Mouse (Mus musculus) ovary, adult 18-20 months (tissue): ENCODE results near the gene Gpr161.

Source experiments
- DNase-seq: peaks from one replicate; pipeline ENCODE4 v3.0.0; 2022; ENCODE audit warnings: low spot score, mixed read lengths

The Gpr161 gene

DNA sequence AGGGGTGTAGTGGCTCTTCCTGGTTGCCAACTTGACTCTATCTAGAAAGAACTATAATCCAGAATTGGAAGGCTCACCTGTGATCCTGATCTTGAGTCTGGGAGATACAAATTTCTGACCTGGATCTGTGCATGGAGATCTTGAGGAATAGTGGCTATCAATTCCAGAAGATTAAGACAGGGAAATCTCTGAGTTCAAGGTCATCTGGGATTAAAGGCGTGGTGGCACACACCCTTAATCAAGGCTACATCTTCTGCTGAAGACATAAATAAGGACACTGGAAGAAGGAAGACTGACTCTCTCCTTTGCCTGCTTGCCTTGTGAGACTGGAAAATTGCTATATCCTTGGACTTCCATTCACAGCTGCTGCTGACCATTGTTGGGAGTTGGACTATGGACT, at the start of gene Gpr161:
Gpr161 (plus strand) TSS at position 301 of the 400 bp plus-strand sequence.
- no peak for DNase-seq

DNA sequence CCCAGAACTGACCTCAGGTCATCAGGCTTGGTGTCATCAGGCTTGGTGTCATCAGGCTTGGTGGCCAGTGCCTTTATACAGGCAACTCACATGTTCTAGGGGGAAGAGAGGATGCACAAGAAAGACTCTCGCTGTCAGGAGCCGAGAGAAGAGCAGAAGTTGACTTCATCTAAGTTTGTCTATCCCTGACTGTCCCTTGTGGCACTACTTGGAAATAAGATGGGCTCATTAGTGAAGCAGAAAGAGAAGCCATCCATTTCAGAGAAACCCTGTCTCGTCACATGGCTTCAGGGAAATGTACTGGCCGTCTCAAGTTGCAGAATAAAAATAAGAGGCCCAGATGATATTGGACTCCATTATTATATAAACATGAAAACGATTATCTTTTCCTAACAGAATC, 49.0 kb upstream of the Gpr161 start:
- no peak for DNase-seq

DNA sequence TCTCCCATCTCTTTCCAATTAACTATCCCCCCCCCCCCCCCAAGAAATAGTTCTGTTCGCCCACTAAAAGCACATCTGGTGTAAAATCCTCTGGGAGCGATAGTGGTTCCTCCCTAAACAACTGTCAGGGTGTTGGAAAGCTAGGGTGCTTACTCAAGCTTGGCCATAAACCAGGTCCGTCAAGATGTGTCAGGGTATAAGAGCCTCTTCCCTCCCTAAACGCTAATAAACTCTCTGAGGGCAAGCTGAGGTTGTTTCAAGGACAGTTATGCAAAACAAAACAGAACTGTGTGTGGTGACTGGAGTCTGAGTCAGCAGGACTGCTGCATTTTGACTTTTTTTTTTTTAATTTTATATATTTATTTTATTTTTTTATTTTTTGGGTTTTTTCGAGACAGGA, 48.5 kb upstream of the Gpr161 start:
- peak; percentile 59 for DNase-seq

DNA sequence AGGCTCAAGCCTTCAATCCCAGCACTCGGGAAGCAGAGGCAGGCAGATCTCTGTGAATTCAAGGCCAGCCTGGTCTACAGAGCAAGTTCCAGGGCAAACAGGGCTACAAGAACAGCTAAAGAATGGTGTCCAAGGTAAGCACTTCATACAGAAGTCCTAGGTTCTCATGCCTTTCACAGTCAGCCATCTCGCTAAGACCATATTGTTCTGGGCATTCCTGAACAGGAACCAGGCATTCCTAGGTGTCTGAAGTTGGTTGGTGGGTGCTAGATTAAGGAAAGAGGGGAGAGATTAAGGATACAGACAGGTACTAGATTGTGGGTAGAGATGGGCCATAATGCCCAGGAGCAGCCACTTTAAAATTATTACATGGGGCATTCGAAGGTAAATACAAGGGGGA, 47.8 kb upstream of the Gpr161 start:
- DNase-seq, result no peak

DNA sequence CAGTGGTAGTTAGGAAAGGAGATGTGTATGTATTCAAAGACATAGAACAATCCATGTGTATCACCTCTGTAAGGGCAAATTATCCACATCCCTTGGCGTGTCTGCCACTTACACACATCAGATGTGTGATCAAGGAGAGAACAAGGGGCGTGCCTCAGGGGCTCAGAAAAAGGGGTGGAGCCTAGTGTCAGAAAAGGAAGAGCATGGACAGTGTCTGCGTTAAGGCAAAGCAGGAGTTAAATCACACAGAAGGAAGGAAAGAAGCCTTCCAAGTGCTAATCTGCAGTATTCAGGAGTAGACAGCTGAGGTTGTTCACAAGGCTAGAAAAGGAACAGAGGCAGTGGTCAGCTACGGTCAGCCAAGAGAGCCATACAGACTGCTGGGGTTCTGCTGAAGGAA, 46.7 kb upstream of the Gpr161 start:
- DNase-seq, result no peak

DNA sequence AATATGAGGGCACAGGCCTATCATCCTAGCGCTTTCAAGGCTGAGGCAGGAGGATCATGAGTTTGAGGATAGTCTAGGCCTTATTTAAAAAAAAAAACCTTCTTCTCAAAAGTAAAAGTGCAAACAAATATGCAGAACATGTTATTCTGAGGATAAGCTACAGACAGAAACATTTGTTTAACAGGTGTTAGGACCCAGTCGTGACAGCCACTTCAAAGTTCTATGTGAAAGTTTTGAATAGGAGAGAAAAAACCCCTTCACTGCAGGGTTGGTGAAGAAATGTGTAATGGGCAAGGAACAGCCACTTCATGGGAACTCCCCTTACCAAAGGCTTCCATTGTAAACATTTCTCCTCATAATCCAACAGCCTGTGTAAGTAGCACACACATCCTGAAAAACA, 45.0 kb upstream of the Gpr161 start:
- no peak for DNase-seq

DNA sequence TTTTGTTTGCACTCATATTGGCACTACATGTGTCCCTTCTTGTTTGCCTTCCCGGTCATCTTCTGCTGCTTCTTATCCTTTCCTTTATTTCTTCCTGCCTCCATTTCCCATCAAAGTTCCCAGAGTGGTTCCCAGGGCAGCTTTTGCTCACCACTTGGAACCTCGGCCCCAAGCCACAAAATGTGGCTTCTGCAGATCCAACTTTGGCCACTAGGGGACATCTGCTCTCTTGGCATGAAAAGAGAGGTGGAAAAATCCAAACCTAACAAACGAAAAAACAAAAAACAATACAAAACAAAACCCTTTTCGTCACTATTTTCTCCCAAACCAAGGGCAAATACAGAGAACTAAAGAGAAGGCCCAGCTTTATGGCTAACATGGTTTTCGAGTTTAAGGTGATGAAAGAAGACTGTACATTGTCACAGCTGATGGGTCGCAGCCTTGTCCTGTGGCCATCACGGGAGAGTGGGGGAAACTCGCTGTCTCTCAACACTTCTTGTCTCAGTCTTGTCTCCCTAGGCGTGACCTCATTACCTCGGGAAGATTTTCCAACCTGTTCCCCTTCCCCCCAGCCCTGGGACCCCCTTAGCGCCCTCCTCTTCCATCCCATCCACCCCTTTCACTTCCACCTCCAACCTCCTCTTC, 43.4 kb upstream of the Gpr161 start:
- no peak for DNase-seq

DNA sequence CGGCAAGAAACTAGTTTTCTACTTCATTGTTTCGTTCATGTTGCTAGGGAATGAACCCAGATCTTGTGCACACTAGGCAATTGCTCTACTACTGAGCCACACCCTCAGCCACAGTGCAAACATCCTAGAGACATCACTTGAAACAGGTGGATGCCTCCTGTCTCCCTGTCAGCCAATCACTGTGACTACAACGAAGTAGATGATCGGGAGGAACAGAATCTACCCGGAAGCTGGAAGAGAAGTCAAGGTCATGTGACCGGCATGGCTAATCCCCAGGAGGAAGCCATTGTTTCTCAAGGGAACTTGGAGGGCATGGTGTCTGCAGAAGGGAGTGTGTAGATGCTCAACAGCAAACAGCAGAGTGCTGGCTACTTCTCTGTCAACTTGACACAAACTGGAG, 20.6 kb upstream of the Gpr161 start:
- DNase-seq, result no peak

DNA sequence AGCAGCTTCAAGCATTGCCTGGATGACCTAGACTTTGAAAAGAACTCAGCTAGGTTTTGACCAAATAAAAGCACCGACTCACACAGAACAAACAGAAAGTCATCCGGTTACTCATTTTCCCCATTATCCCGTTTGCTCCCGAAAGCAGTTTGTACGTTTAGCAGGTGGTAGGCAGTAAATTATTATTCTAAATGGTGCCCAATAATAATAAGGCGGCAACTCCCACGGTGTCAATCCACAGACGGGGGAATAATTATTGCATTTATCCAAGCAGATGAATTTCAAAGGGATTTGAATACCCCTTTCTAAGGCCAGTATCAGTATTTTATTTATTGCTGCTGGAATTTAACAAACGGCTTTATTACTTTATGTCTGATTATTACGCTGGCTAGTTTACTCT, 14.8 kb upstream of the Gpr161 start:
- no peak for DNase-seq

DNA sequence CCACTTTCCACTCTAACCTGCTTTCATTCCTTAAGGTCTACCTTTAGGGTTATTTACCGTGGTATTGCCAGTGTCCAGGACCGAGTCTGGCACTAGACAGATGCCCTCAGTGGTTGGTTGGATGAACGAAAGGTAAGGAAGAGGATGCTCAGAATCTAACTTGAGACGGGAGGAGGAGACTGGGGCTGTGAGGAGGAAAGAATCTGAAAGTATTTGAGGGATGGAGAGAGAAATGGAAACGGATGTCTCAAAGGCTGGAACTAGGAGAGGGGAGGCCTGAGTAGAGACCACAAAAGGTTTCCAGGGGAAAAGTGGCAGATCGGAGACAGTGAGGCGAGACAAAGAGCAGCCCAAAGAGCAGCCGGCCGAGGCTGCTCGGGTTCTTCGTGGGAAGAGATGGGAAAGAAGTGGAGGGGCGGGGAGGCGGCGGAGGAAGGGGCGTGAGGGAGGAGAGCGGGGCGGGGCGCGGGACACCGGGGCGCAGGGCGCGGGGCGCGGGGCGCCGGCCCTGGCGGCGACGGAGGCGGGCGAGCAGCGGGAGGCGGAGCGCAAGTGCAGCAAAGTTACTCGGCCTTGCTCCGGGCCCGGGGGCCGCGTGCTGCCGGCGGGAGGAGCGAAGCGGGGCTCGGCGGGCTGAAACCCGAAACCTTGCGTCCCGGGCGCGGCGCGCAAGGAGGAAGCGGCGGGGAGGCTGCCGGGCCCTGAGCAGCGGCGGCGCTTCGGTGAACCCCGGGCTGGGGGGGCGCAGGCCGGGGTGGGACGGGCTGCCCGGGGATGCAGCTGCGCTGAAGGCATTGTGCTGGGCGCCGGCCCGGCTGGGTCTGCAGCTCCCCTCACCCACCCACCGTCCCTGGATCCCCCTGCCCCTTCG, 14.0 kb upstream of the Gpr161 start:
- peak; percentile 77 for DNase-seq

DNA sequence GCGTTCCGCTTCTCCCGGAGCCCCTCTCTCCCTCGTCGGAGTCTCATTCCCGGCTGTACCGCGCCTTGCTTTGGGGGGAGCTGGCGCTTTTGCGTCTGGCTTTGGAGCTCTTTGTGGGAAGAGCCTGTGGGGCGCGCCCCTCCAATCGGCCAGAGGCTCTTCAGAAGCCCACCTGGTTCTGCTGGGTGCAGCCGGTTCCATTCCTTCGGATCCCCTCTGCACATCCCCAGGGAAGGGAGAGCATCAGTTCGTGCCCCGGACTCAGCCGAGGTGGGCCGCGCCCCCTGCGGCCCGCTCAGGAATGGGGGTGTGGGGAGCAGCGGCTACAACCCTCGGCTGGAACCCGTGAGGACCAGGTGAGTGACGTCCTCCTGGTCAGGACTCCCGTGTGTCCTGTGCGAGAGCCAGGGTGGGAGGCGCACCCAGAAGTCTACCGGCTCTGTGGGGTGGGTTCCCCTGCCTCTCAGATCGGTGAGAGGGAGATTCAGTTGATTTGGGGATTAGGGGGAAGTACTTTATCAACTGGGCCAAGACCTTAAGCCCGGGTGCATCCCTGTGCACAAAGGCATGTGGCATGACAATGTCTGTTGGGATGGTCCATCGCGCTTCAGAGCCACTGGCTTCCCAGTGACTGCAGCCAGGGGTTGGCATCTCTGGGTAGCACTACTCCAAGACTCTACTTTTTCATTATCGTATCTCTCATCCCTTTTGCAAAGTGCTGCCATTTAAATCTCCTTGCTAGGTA, 13.2 kb upstream of the Gpr161 start:
- DNase-seq, result no peak

DNA sequence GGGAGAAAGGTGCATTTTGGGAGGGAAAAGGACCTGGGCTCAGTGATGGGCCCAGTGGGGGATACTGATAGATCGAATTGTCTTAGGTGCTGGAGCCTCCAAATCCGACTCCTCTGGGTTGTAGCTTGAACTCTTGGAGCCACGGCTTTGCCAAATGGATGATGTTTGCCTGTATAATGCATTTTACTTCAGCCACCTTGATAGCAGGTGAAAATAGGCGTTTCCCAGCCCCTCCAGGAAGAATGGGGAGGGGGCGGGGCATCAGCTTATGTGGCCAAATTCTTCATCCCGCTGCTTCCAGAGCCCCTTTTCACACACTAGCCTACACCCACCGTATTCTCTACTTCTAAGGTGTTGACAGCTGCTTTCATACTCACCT, 12.6 kb upstream of the Gpr161 start:
- no peak for DNase-seq

DNA sequence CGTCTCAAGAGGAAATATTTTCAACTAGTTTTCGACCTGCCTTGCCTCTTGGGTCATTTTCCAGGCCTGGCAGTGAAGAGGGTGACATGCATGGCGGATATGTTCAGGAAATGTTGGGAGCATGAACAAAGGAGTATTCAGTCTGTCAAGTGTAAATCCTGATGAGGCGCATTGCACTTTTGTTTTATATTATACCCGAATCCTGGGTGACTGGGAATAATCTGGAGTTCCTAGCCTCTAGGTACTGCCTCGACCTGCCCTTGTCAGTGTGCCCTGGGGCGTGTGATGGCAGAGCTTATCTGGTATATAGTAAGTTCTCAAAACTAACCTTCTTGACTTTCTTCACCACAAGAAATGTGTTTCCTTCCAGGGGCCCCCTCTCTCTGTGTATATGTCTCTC, 11.5 kb upstream of the Gpr161 start:
- no peak for DNase-seq

DNA sequence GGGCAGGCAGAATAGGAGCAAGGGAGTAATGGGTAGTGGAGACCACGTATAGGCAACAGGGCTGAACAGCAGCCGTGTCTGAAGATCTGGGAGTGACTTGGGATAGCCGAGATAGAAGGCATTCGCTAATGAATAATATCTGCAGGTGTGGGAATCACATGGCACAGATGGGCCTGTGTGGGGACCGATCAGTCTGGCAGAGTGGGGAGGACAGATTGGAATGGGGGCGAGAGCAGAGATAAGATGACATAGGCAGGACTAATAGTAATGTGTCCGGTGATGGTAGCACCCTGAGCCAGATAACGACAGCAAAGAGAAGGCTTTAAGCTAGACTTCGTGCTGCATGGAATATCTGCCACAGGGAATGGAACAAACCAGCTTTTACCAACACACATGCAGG, 7.4 kb upstream of the Gpr161 start:
- DNase-seq, result no peak

DNA sequence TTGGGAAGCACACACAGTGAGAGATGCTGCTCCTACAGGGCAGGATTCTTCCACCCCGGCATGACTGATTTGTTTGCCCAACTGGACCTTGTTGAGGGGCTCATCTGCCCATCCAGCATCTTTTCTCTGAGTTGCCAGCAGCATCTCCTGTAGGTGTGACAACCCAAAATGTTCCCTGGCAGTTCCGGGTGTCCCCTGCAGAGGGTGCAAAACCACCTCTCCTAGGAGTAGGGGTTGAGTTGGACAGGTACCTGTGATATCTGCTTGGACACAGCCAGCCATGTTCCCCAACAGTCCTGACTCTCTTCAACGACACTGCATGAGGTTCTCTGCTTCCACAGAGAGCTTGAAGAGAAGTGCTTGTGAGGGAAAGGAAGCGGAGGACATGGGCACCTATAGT, 5.8 kb upstream of the Gpr161 start:
- no peak for DNase-seq

DNA sequence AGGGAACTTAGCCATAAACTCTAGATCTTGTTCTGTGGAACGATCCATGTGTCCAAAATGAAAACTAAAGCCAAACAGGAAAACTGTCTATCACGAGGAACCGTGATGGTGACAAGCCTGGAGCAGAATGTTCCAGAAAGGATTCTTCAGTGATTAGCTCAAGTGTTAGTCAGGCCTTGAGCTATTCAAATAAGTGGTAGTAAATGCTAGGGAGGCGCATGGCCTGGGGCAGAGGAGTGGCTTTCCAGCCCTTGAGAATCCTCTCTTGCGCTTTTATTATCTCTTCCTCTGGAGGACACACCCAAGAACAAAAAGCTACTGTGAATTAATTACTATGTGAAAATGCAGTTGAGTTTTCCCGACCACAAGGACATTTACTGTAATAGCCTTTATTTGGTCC, 4.0 kb upstream of the Gpr161 start:
- DNase-seq, result no peak

DNA sequence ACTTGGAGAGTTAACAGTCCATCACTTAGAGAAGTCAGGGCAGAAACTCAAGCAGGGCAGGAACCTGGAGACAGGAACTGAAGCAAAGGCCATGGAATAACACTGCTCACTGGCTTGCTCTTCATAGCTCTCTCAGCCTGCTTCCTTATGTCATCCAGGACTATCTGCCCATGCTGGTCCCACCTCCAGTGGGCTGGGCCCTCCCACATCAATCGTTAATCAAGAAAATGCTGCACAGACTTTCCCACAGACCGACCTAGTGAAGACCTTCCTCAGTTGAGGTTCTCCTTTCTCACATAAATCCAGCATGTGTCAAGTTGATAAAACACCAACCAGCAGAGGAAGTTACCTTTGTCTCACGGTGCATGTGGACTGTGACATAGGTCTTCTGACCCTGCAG, 5.5 kb downstream of the Gpr161 start:
- DNase-seq, result no peak

DNA sequence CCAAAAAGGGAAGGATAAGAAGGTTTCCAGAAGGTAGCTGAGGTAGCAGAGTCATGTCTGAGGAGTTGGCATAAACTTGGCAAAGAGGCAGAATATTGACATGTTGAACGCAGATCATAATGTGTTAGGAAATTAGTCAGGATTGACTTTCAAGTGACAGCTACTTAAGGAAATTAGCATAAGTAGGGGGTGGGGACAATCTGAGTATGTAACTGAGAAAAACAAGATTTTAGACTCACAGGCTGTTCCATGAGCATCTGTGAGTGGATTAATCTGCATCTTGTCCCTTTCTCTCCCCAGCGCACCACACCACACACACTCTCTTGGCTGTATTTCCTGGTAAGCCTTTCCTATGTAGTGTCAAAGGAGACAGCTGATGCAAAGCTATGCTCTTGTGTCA, 6.0 kb downstream of the Gpr161 start:
- DNase-seq, result no peak

DNA sequence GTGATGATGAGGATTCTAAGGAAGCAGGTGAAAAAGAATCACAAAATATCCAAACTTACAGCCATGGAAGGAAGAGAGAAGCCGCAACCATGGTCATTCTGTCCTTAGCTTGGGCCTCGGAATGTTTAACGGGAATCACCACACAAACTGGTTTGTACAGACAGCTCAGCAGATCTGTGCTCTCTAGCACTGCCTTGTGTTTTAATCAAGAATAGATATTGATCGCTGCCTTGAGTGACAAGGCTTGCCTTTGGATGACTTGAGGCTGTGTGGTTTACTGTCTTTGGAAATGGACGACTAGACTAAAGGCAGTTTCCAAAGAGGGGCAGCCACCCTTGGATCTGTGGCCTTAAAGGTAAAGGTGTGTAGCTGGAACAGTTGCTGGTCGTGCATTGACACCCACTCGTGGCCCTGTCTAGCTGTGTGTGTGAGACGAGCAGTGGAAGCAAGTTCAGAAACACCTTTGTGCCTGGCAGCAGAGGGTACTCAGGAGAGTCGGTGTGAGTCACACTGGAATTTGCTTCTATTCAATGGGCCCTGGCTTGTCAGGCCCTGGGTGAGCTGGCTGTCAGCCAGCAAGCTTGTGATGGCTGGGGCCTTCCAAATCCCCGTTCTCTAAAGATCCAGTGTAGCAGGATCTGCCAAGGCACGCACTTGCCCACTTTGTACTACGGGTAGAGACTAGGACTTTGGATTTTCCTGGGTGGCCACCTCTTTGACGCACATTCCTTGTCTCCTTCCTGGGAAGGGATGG, 7.0 kb downstream of the Gpr161 start:
- DNase-seq, result no peak

DNA sequence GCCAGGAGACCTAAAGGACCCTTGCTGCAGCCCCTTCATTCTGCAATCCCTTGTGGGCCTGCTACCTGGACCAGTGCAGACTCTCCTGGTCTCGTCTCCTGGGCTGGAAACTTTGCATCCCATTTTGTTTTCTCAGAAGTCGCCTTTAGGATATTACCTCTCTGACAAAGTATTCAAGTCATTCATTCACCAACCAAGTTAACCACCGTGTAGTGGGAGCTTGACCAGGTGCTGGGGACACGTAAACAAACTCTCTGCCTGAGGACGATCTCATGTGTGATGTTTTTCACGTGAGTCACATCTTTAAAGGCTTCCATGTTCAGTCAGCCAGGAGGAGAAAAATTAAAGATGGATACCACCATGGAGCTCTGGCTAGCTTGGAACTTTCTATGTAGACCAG, 7.6 kb downstream of the Gpr161 start:
- no peak for DNase-seq

DNA sequence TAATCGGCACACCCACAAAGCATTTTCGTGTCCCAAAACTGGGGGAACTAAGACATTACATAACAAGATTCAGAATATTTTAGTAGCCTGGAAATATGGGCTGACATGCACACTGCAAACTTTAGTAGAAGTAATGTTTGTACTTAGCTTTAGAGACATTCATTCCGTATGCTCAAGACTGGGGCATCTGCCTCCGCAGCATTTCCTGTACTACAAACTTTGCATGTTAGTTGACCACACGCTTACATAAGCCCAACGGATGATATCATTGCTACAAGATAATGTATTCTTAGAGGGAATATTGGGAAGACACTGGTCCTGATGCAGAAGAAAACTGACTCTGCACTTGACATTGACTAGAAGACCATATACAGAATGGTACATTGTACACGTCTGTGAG, 8.8 kb downstream of the Gpr161 start:
- DNase-seq, result no peak

DNA sequence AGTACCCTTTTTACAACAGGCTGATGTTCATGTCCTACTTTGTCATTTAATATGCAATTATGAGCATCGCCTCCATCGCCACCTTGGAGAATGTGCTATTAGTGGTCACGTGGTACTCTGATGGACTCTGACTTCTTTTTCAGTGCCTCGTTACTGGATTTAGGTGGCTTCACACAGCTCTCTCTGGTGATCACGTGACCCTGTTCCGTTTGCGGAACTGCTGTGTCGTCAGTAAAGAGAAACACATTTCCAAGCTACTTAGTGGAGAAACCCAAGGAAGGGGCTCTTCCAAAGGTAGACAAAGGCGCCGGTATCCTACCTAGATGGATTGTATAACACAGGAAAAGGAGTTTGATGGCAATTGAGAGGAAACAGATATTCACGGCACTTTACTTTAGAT, 12.6 kb downstream of the Gpr161 start:
- no peak for DNase-seq
